Mouse (Mus musculus) spleen, adult 2 months (tissue): ENCODE measurements around the gene Gsg1. TPM values are rescaled to one million over a fixed set of nuclear protein-coding genes. Genes with fewer than 3 reads are reported as not detected.

ENCODE experiments used
- DNase-seq, 2 experiments: peaks; one replicate each; pipeline versions ENCODE4 v3.0.0 to v3.0.0-alpha.2; 2012 to 2021; ENCODE audit warnings: low spot score in 2 of 2, low read depth in 1 of 2
- H3K27ac ChIP-seq: fragments of 200-500 bp; 2 replicates; pipeline ENCODE4 v1.5.1; 2012; ENCODE audit warnings: low read length, inconsistent platforms; ENCODE audit not compliant: insufficient read depth
- H3K27me3 ChIP-seq: fragments of 200-500 bp; 2 replicates; pipeline ENCODE4 v1.6.1; 2012; ENCODE audit warnings: mild to moderate bottlenecking, moderate library complexity, low read length, inconsistent platforms; ENCODE audit not compliant: control insufficient read depth, insufficient read depth
- H3K36me3 ChIP-seq: fragments of 200-500 bp; 2 replicates; pipeline ENCODE4 v1.6.1; 2012; ENCODE audit warnings: mild to moderate bottlenecking, low read length, inconsistent platforms; ENCODE audit not compliant: control insufficient read depth, insufficient read depth
- H3K4me1 ChIP-seq: fragments of 200-500 bp; 2 replicates; pipeline ENCODE4 v1.6.1; 2011; ENCODE audit warnings: inconsistent platforms; ENCODE audit not compliant: control insufficient read depth, insufficient read depth, insufficient read length
- H3K4me3 ChIP-seq: fragments of 200-500 bp; 2 replicates; pipeline ENCODE4 v1.5.1; 2011; ENCODE audit warnings: mild to moderate bottlenecking, inconsistent platforms; ENCODE audit not compliant: insufficient read depth, insufficient read length; ENCODE audit errors: extremely low read depth
- CTCF ChIP-seq: fragments of 200-500 bp; IDR thresholded peaks from 2 replicates; pipeline ENCODE4 v1.5.1; 2011; ENCODE audit warnings: mild to moderate bottlenecking, inconsistent platforms; ENCODE audit not compliant: insufficient read depth, insufficient read length, insufficient replicate concordance; ENCODE audit errors: extremely low read depth
- POLR2A ChIP-seq: fragments of 200-500 bp; IDR thresholded peaks from 2 replicates; pipeline ENCODE4 v1.6.1; 2011; ENCODE audit warnings: low read depth, low read length, inconsistent platforms
- WGBS: fragments of 180-500 bp; shearing (Covaris S2); methylation state at CpG from one replicate; pipeline ENCODE4 v1.1.7; 2018; 5-methylcytosine and 5-hydroxymethylcytosine counted together
- polyA plus RNA-seq: library from polyadenylated mRNA; depleted of rRNA; stranded (reverse); fragments of >200 nt; gene quantifications from 2 replicates; pipeline ENCODE4 v1.2.3, GENCODE M21; 2012; rRNA removed

Gene Gsg1
- 0.83 and 1.1 TPM in 2 replicates for polyA plus RNA-seq

DNA sequence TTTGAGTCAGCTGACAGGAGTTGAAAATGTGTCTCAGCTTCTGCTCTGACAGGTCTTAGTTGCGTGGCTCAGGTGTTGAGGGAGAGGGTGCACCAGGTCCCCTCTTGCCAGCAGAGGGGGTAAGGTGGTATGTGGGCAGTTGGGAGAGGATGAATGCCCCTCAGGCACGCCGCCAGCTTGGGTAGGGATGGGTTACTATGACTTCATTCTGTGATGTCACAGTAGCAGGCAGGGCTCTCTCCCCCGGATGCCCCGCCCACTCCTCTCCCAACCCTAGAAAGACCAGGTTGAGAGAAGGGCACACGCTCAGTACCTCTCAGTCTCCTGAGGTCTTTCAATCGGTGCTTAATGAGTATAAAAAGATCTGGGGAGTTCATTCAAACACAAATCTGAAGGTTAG, at the start of gene Gsg1:
Gene Gsg1, minus strand, starts transcription at position 199 of the 400 bp plus-strand sequence.
- Histone ChIP-seq H3K4me3 (no peak within 1 kb of the TSS), H3K36me3 (no peaks in the 10 kb centered on the region), H3K4me1 (no peaks in the 10 kb centered on the region), H3K27me3 (no peaks in the 10 kb centered on the region), H3K27ac (no peak within 1 kb of the TSS)
- DNase-seq, result no peak
- WGBS, result 87% methylated on average over 7 of the region's 7 CpGs
- TF ChIP-seq CTCF, result no peak
- no peak for TF ChIP-seq POLR2A

DNA sequence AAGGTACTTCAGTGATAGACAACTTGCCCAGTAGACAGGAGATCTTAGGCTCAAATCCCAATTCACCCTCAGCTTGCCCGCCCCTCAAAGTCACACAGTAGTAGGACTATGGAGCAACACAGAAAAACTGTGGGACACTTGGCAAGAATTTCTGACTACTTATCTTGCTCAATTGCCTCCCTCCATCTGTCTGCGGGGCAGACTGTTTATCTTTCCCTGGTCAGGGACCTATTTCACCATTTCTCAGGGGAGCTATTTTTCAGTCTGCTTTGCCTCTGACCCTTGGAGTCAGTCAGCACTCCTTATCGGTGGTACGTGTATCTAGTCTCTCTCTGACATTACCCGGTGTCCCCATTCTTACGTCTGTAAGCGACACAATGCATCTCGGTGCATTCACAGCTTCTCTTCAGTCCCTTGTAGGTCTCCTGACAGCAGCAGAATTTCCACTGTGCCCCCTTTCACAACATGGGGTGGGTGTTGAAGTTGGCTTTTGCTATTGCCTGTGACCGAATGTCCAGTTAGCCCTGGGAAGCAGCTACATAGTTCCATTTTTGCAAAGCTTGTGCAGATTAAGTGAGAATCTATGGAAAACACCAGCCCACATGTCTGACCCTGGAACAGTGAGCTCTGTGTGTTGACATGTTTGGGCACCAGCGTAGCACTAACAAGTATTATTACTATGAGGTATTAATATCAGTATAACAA, 48.4 kb upstream of the Gsg1 start:
- TF ChIP-seq POLR2A, result no peak
- TF ChIP-seq CTCF, result no peak
- H3K4me3 ChIP-seq, result no peak overlapping the region
- no peaks in the 10 kb centered on the region for H3K4me1 ChIP-seq
- no peaks in the 10 kb centered on the region for H3K36me3 ChIP-seq
- H3K27me3 ChIP-seq, result no peaks in the 10 kb centered on the region
- WGBS, result 88% methylated on average over 10 of the region's 10 CpGs
- no peak overlapping the region for H3K27ac ChIP-seq
- DNase-seq, result no peak

DNA sequence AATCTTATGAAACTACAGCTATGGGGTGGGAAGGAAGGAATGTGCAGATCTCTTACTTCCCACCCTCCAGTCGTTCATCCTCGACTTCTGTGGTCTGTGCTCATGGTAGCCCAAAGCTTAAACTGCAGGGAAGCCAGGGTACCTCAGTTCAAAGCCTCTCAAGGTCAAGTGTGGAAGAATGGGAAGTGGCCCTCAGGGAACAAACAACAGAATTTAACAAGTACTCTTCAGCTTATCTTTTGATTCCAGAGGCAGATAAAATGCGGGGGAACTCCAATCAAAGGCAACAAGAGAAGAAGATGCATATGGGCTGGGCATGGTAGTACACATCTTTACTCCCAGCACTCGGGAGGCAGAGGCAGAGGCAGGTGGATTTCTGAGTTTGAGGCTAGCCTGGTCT, 46.3 kb upstream of the Gsg1 start:
- Histone ChIP-seq H3K4me1 (no peaks in the 10 kb centered on the region; the same call in 1 of the 2 replicates), H3K36me3 (no peaks in the 10 kb centered on the region), H3K27ac (no peak overlapping the region), H3K4me3 (no peak overlapping the region), H3K27me3 (no peaks in the 10 kb centered on the region)
- DNase-seq, result no peak
- WGBS, result 81% methylated on average over 4 of the region's 4 CpGs
- no peak for TF ChIP-seq CTCF
- no peak for TF ChIP-seq POLR2A

DNA sequence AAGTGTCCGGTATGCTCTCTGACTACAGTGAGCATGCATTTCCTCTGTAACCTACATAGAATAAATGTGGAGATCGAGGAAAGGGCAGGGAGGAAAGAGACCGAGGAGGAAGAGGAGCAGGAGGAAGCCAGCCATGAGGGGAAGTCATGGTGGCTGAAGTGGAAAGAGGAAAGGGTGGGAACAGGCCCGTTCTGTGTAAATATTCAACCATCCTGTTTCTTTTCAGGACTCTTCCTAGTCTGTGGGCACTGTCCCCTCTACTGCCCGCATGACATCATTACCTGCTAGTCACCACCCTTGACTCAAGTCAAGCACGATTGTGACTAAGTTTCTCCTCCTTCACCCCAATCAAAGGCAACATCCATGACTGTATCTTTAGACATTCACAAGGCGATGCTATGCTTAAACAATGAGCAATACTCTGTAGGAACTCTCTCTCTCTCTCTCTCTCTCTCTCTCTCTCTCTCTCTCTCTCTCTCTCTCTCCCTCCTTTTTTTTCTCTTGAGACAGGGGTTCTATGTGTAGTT, 44.9 kb upstream of the Gsg1 start:
- no peaks in the 10 kb centered on the region; the same call in 1 of the 2 replicates for H3K4me1 ChIP-seq
- no peak for TF ChIP-seq CTCF
- no peak for TF ChIP-seq POLR2A
- DNase-seq, result no peak
- H3K36me3 ChIP-seq, result no peaks in the 10 kb centered on the region
- H3K27ac ChIP-seq, result no peak overlapping the region
- H3K27me3 ChIP-seq, result no peaks in the 10 kb centered on the region
- 64% methylated on average over 7 of the region's 7 CpGs for WGBS
- H3K4me3 ChIP-seq, result no peak overlapping the region

DNA sequence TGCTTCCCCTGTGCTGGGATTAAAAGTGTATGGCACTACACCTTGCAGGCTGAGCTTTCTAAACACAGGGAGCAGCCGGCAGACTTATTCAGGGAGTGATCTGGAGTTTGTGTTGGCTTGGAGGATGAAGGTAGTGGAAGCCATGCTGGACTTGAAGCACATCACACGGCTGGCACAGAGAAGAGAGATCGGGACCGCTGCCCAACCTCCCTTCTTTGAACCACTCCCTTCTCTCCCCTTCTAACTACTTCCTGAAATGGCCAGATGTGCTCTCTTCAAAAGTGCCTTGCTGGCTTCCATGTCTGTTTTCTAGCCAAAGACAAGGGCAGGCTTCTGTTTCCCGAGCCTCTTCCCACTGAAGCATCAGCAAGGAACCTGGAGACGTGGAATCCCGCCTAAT, 43.4 kb upstream of the Gsg1 start:
- no peak for TF ChIP-seq CTCF
- TF ChIP-seq POLR2A, result no peak
- Histone ChIP-seq H3K36me3 (no peaks in the 10 kb centered on the region), H3K27me3 (no peaks in the 10 kb centered on the region), H3K27ac (no peak overlapping the region), H3K4me1 (no peaks in the 10 kb centered on the region; the same call in 1 of the 2 replicates), H3K4me3 (no peak overlapping the region)
- WGBS, result 50% methylated on average over 7 of the region's 7 CpGs
- no peak for DNase-seq

DNA sequence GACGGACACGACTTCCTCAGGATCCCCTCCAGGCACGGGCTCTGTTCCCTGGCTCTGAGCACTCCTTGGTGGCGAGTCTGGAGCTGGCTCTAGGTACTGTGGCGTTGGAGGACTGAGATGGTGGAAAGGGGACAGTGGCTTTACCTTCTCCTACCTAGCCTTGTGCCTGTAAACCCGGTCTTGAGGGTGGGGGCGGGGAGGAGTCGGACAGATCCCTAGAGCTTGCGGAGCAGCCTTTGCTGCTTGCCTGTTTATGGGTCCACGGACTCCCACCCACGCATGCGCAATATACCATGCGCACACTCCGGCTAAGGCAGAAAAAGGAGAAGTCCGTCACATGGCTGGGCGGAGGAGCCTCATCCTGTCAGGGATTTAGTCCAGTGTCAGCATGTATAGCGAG, 42.1 kb upstream of the Gsg1 start:
- no peaks in the 10 kb centered on the region for H3K27me3 ChIP-seq
- no peak for TF ChIP-seq POLR2A
- TF ChIP-seq CTCF, result no peak
- H3K36me3 ChIP-seq, result no peaks in the 10 kb centered on the region
- DNase-seq, result peak; percentile 46 to 57
- H3K4me1 ChIP-seq, result no peaks in the 10 kb centered on the region; the same call in 1 of the 2 replicates
- H3K4me3 ChIP-seq, result peak overlapping the region; percentile 31; the same call in 1 of the 2 replicates
- WGBS, result 13% methylated on average over 17 of the region's 17 CpGs
- no peak overlapping the region for H3K27ac ChIP-seq
